Mouse (Mus musculus) bone marrow macrophage, adult 2 months (primary cell): ENCODE data around the gene Fam19a2.

ENCODE experiments used
- CTCF ChIP-seq: IDR thresholded peaks from 2 replicates; pipeline ENCODE4 v1.5.1; 2012; ENCODE audit warnings: low read depth, mild to moderate bottlenecking, low read length, moderate library complexity
- POLR2A ChIP-seq: IDR thresholded peaks from 2 replicates; pipeline ENCODE4 v1.6.1; 2012; ENCODE audit warnings: mild to moderate bottlenecking, low read depth, low read length, borderline replicate concordance

DNA sequence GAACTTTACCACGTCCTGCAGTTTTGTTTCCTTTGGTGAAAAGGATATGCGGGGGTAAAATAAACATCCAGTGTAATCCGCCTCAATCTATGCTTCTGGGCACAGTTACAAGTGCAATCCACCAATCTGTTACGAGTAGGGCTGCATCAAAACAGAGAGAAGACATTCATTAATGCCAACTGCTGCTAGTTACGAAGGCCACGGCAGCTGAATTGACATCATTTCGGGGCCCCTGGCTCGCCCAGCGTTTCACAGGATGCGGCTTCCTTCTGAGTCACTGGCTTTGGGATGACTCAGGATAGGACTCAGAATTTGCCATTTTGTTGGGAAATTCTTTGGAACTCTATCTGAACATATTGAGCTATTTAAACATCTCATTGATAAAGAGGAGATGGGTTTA lies 4.8 kb downstream of the Fam19a2 start:
- TF ChIP-seq POLR2A (no peak), CTCF (no peak)
